Mouse (Mus musculus): ENCODE data around the gene Fitm2.

Fitm2 gene

GRCm38 (mm10) chr2:163472466-163472851, at the start of gene Fitm2:
Gene Fitm2 (minus strand): TSS chr2:163472629.
- peak; percentile 94 to 96 for DNase-seq (ENCODE audit: low spot score in 2 of 2)

- no peak for DNase-seq (ENCODE audit: low spot score in 2 of 2)
Observed at GRCm38 (mm10) chr2:163506300-163507004, 34.0 kb upstream of the Fitm2 start, which contains the start of gene Hnf4a. Gene Hnf4a (plus strand): TSS chr2:163506808.

GRCm38 (mm10) chr2:163503191-163503590, 30.8 kb upstream of the Fitm2 start:
- DNase-seq (ENCODE audit: low spot score in 2 of 2) = no peak

GRCm38 (mm10) chr2:163502219-163502618, 29.8 kb upstream of the Fitm2 start:
- DNase-seq (ENCODE audit: low spot score in 2 of 2) = no peak

DNA sequence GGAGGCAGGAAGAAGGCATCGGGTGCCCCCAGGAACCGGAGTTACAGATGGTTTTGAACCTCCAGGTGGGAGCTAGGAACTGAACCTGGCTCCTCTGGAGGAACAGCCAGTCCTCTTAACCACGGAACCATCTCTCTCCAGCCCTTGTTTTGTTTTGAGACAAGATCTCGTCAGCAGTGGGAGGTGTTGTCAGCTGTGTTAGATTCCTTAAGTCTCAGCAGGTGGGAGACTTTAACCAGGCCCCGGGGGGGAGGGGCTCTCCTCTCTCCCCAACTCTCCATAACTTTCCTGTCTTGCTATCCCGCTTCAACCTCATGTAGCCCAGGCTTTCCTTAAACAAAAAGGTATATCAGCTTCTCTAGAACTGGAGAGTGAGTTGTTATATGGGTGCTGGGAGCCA, 22.0 kb upstream of the Fitm2 start:
- no peak for DNase-seq (ENCODE audit: low spot score in 2 of 2)

GRCm38 (mm10) chr2:163493976-163494375, 21.5 kb upstream of the Fitm2 start:
- no peak for DNase-seq (ENCODE audit: low spot score in 2 of 2)

GRCm38 (mm10) chr2:163493031-163493430, 20.6 kb upstream of the Fitm2 start:
- no peak for DNase-seq (ENCODE audit: low spot score in 2 of 2)

GRCm38 (mm10) chr2:163492018-163492417, 19.6 kb upstream of the Fitm2 start, which contains the start of gene R3hdml:
Gene R3hdml (plus strand): TSS chr2:163492318.
- no peak for DNase-seq (ENCODE audit: low spot score in 2 of 2)

DNA sequence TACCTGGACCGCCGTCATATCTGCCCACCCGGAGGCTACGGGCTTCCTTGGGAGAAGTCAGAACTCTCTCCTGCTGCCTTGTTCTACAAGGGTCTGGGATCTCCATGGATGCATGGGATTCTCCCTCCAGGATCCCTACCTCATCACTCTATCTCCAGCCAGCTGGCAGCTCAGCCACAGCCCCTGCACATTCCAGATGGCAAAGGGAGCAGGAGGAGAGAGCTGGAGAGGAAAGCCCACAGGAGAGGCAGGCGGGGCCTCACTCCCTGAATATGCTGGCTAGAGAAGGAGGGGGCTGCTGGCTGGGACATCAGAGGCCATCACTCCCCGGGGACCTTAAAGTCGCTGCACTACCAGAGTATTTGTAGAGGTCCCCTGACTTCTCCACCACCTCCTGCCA, 18.9 kb upstream of the Fitm2 start:
- DNase-seq (ENCODE audit: low spot score in 2 of 2) = no peak

GRCm38 (mm10) chr2:163490656-163491055, 18.2 kb upstream of the Fitm2 start:
- DNase-seq (ENCODE audit: low spot score in 2 of 2) = no peak

- DNase-seq (ENCODE audit: low spot score in 2 of 2) = no peak
Observed at GRCm38 (mm10) chr2:163489725-163490291, 17.4 kb upstream of the Fitm2 start.

DNA sequence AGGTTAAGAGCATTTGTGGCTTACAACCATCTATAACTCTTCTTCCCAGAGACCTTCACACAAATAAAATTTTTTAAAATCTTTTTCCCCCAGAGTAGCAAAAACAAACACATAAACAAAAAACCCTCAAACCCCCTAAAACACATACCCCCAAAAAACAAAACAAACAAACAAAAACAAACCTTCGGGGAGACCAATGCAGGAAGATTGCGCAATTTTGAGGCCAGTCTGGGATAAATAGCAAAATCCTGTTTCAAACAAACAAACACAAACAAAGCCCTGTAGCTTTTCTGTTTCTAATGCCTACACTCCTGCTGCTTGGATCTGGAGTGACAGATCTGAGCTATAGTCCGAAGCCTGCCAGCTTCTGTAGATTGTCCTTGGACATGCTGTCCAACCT, 14.9 kb upstream of the Fitm2 start:
- DNase-seq (ENCODE audit: low spot score in 2 of 2) = no peak

GRCm38 (mm10) chr2:163481539-163482029, 9.2 kb upstream of the Fitm2 start:
- no peak for DNase-seq (ENCODE audit: low spot score in 2 of 2)

- DNase-seq (ENCODE audit: low spot score in 2 of 2) = no peak
Observed at GRCm38 (mm10) chr2:163480191-163480825, 7.9 kb upstream of the Fitm2 start.

- no peak for DNase-seq (ENCODE audit: low spot score in 2 of 2)
Observed at GRCm38 (mm10) chr2:163471710-163472465, 541 bp downstream of the Fitm2 start.

GRCm38 (mm10) chr2:163471136-163471535, 1.3 kb downstream of the Fitm2 start:
- no peak for DNase-seq (ENCODE audit: low spot score in 2 of 2)

DNA sequence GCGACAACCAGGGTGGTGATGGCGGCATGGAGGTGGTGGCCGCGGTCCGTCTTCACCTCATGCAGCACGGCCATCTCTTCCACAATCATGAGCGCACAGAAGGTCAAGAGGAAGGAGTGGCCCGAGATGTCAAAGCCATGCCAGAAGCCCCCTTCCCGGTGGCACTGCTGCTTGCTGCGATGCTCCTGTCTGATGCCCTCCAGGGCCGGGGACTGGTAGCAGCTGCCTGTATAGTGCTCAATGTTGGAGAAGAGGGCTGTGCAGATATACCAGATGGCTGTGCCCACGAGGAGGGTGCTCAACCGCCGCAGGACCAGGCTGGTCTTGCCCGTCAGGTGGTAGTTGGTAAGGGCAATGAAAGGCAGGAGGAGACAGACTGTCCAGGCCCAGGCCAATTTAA, 2.7 kb downstream of the Fitm2 start:
- DNase-seq (ENCODE audit: low spot score in 2 of 2) = no peak

DNA sequence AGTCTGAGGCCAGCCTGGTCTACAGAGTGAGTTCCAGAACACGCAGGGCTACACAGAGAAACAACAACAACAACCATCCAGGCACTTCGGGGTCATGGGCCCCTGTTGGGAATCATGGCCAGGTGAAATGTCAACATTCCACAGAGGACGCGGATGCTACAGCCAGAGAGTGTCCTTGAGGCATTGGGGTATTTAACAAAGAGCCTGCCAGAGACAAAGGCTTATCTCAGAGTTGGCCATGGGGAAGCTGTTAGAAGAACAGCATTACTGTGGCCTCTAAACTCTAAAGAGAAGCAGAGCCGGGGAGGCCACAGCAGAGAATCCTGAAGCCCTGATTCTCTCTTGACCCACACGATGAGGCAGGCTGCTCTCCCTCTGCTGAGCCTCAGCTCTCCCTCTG, 3.6 kb downstream of the Fitm2 start:
- DNase-seq (ENCODE audit: low spot score in 2 of 2) = no peak

DNA sequence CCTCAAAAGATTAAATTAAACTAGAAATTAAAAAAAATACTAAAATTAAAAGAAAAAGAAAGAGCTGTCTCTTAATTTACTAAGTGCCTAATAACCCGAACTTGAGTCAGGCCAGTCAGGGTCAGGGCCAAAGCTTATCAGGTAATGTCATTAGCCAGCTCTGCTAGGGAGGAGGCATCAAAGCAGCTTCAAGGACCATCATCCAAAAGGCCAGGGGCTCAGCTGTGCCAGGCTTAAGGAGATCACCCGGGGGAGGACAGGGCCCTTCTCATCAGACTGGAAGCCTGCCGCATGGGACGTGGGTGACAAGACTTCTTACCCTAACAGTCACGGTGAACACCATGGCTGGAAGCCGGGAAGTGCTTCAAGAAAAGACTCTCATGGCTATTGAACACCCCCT, 4.8 kb downstream of the Fitm2 start:
- DNase-seq (ENCODE audit: low spot score in 2 of 2) = no peak

- peak; percentile 52 to 79 for DNase-seq (ENCODE audit: low spot score in 2 of 2)
Observed at GRCm38 (mm10) chr2:163466771-163467170, 5.7 kb downstream of the Fitm2 start.

- DNase-seq (ENCODE audit: low spot score in 2 of 2) = no peak
Observed at GRCm38 (mm10) chr2:163464562-163464961, 7.9 kb downstream of the Fitm2 start.

DNA sequence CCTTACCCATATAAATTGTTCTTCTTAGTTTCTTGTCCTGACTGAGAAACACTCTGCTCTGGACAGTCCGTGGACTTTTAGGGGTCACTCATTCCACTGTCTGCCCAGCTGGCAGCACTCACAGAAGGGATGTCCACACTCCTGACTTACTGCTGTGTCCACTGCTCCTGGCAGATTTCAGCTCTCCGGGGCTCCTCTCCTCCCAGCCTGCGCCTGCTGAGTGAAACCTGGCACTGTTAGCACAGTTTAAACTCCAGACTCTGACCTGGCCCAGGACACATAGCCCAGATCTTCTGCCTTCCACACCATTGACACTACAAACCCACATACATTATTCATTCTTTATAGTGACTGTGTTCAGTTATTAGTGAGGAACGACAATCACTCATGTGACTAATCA, 8.4 kb downstream of the Fitm2 start:
- DNase-seq (ENCODE audit: low spot score in 2 of 2) = no peak
